Mouse (Mus musculus): ENCODE results near the gene Dnm1.
"Not testable (repeated sequence)": the region's sequence is repeated elsewhere in the genome, so short reads cannot be mapped to it uniquely, and the experiment has no call there.

Gene Dnm1

GRCm38 (mm10) chr2:32362274-32362673, 9.1 kb upstream of the Dnm1 start:
- DNase-seq (ENCODE audit: low read depth) = not testable (repeated sequence)

GRCm38 (mm10) chr2:32361437-32361836, 8.3 kb upstream of the Dnm1 start:
- peak; percentile 67 for DNase-seq (ENCODE audit: low read depth)

GRCm38 (mm10) chr2:32360741-32361140, 7.6 kb upstream of the Dnm1 start:
- peak; percentile 83 for DNase-seq (ENCODE audit: low read depth)

- DNase-seq (ENCODE audit: low read depth) = no peak
These were observed 5.2 kb upstream of the Dnm1 start for GRCm38 (mm10) chr2:32358381-32358780.

GRCm38 (mm10) chr2:32357710-32358109, 4.6 kb upstream of the Dnm1 start:
- no peak for DNase-seq (ENCODE audit: low read depth)

- no peak for DNase-seq (ENCODE audit: low read depth)
These were observed 3.1 kb upstream of the Dnm1 start for GRCm38 (mm10) chr2:32356216-32356615.

GRCm38 (mm10) chr2:32354336-32354895, 1.3 kb upstream of the Dnm1 start:
- DNase-seq (ENCODE audit: low read depth) = no peak

GRCm38 (mm10) chr2:32353836-32354235, 698 bp upstream of the Dnm1 start:
- DNase-seq (ENCODE audit: low read depth) = no peak

GRCm38 (mm10) chr2:32352151-32353006, 759 bp downstream of the Dnm1 start, which contains the start of gene Ciz1:
Gene Ciz1 (plus strand): TSS chr2:32352327.
- DNase-seq (ENCODE audit: low read depth) = peak; percentile 67

- DNase-seq (ENCODE audit: low read depth) = no peak
These were observed 1.6 kb downstream of the Dnm1 start for GRCm38 (mm10) chr2:32351471-32351961.

GRCm38 (mm10) chr2:32350471-32351051, 2.6 kb downstream of the Dnm1 start:
- no peak for DNase-seq (ENCODE audit: low read depth)

GRCm38 (mm10) chr2:32349625-32350255, 3.4 kb downstream of the Dnm1 start:
- no peak for DNase-seq (ENCODE audit: low read depth)

GRCm38 (mm10) chr2:32348311-32348710, 4.8 kb downstream of the Dnm1 start:
- no peak for DNase-seq (ENCODE audit: low read depth)

GRCm38 (mm10) chr2:32347019-32347418, 6.1 kb downstream of the Dnm1 start:
- DNase-seq (ENCODE audit: low read depth) = no peak

- DNase-seq (ENCODE audit: low read depth) = no peak
These were observed 8.4 kb downstream of the Dnm1 start for GRCm38 (mm10) chr2:32344598-32345321.

- no peak for DNase-seq (ENCODE audit: low read depth)
These were observed 9.1 kb downstream of the Dnm1 start for GRCm38 (mm10) chr2:32344056-32344455.

GRCm38 (mm10) chr2:32343351-32343671, 9.8 kb downstream of the Dnm1 start:
- no peak for DNase-seq (ENCODE audit: low read depth)

- DNase-seq (ENCODE audit: low read depth) = no peak
These were observed 10.4 kb downstream of the Dnm1 start for GRCm38 (mm10) chr2:32342539-32343350.

- DNase-seq (ENCODE audit: low read depth) = no peak
These were observed 11.1 kb downstream of the Dnm1 start for GRCm38 (mm10) chr2:32342039-32342438.

- no peak for DNase-seq (ENCODE audit: low read depth)
These were observed 11.6 kb downstream of the Dnm1 start for GRCm38 (mm10) chr2:32341634-32341939.
